Mouse (Mus musculus) myocyte (in vitro differentiated cells): ENCODE measurements at regions not wholly inside any gene's neighbourhood (a gene's known extent, or its start where the extent isn't known, plus 50 kb on each side); places are given as distances from the start of the nearest gene placed in this dataset.

Experiments
- MYOD1 ChIP-seq, 3 experiments: IDR thresholded peaks; one replicate each; pipeline ENCODE4 v1.6.1; 2011; ENCODE audit warnings: control low read depth in 2 of 3, low read depth in 2 of 3, mild to moderate bottlenecking in 2 of 3, moderate library complexity in 1 of 3; ENCODE audit not compliant: insufficient read length in 2 of 3, control insufficient read depth in 1 of 3
- MYOG ChIP-seq, 3 experiments: IDR thresholded peaks; one replicate each; pipeline ENCODE4 v1.6.1; 2011; ENCODE audit warnings: control low read depth in 2 of 3, low read depth in 2 of 3, mild to moderate bottlenecking in 2 of 3; ENCODE audit not compliant: insufficient read length in 2 of 3, control insufficient read depth in 1 of 3, insufficient read depth in 1 of 3
- POLR2A ChIP-seq: IDR thresholded peaks from one replicate; pipeline ENCODE4 v1.6.1; 2011; ENCODE audit warnings: low read depth, mild to moderate bottlenecking, control low read depth, moderate library complexity; ENCODE audit not compliant: insufficient read length
- POLR2AphosphoS2 ChIP-seq: IDR thresholded peaks from one replicate; pipeline ENCODE4 v1.6.1; 2011; ENCODE audit warnings: low read depth, control low read depth; ENCODE audit not compliant: insufficient read length
- REST ChIP-seq: IDR thresholded peaks from one replicate; pipeline ENCODE4 v1.6.1; 2011; ENCODE audit warnings: mild to moderate bottlenecking, control low read depth, moderate library complexity; ENCODE audit not compliant: insufficient read depth, insufficient read length
- TCF3 ChIP-seq: IDR thresholded peaks from one replicate; pipeline ENCODE4 v1.6.1; 2011; ENCODE audit warnings: low read depth, control low read depth; ENCODE audit not compliant: insufficient read length
- USF1 ChIP-seq: IDR thresholded peaks from one replicate; pipeline ENCODE4 v1.6.1; 2011; ENCODE audit warnings: low read depth, mild to moderate bottlenecking, control low read depth, moderate library complexity

- no peak for TF ChIP-seq USF1
- no peak for TF ChIP-seq MYOD1 (IDR thresholded peaks at IDR 0.05; ENCODE audit: control insufficient read depth in 1 of 3, insufficient read length in 2 of 3, low read depth in 2 of 3)
- TF ChIP-seq POLR2AphosphoS2: no peak
- TF ChIP-seq POLR2A: no peak
- TF ChIP-seq REST: no peak
- TF ChIP-seq TCF3: no peak
- TF ChIP-seq MYOG (IDR thresholded peaks at IDR 0.05; ENCODE audit: control insufficient read depth in 1 of 3, insufficient read depth in 1 of 3, insufficient read length in 2 of 3, low read depth in 2 of 3): no peak
These were observed 179.6 kb upstream of the Rai2 start for GRCm38 (mm10) chrX:161537290-161537689.
